Mouse (Mus musculus) bone marrow, adult 2 months (tissue): ENCODE data around the gene D10Jhu81e. TPM values are rescaled to one million over a fixed set of nuclear protein-coding genes. Genes with fewer than 3 reads are reported as not detected.
"Not testable (repeated sequence)": the region's sequence is repeated elsewhere in the genome, so short reads cannot be mapped to it uniquely, and the experiment has no call there.

Source experiments
- H3K27ac ChIP-seq: fragments of 200-500 bp; 2 replicates; pipeline ENCODE4 v1.5.1; 2012; ENCODE audit warnings: low read depth, mild to moderate bottlenecking, control low read depth, inconsistent platforms, low read length; ENCODE audit not compliant: control insufficient read depth, poor library complexity, insufficient read depth
- H3K4me1 ChIP-seq: fragments of 200-500 bp; 2 replicates; pipeline ENCODE4 v1.6.1; 2011; ENCODE audit warnings: low read length; ENCODE audit not compliant: control insufficient read depth, insufficient read depth
- H3K4me3 ChIP-seq: fragments of 200-500 bp; replicated peaks from 2 replicates; pipeline ENCODE3; 2011; ENCODE audit warnings: mild to moderate bottlenecking, low read depth, low read length, control low read depth; ENCODE audit not compliant: control insufficient read depth
- CTCF ChIP-seq: fragments of 200-500 bp; IDR thresholded peaks from 2 replicates; pipeline ENCODE4 v1.5.1; 2011; ENCODE audit warnings: low read length, control low read depth; ENCODE audit not compliant: control insufficient read depth, insufficient read depth
- POLR2A ChIP-seq: fragments of 200-500 bp; IDR thresholded peaks from 2 replicates; pipeline ENCODE4 v1.6.1; 2011; ENCODE audit warnings: low read depth, mild to moderate bottlenecking, control low read depth, low read length, borderline replicate concordance; ENCODE audit not compliant: control insufficient read depth
- WGBS: fragments of 180-500 bp; shearing (Covaris S2); methylation state at CpG from one replicate; pipeline ENCODE4 v1.1.7; 2018; 5-methylcytosine and 5-hydroxymethylcytosine counted together
- polyA plus RNA-seq: library from polyadenylated mRNA; stranded (reverse); fragments of >200 nt; gene quantifications from 2 replicates; pipeline ENCODE4 v1.2.4, GENCODE M21; 2011; ENCODE audit warnings: low replicate concordance; ENCODE audit not compliant: missing spikeins, insufficient read depth, insufficient read length

Gene D10Jhu81e
- polyA plus RNA-seq, 1 experiment, result 31.3 TPM

GRCm38 (mm10) chr10:78129423-78129822 lies 40.2 kb downstream of the D10Jhu81e start:
- 84% methylated on average over 11 of the region's 11 CpGs for WGBS
- Histone ChIP-seq H3K27ac (no peak overlapping the region), H3K4me3 (no peak overlapping the region)

GRCm38 (mm10) chr10:78128647-78129046 lies 40.9 kb downstream of the D10Jhu81e start:
- H3K4me1 ChIP-seq, result peaks cover 1% of the 10 kb centered on the region; the same call in 1 of the 2 replicates
- TF ChIP-seq CTCF (no peak), POLR2A (no peak)
- WGBS, result 68% methylated on average over 2 of the region's 2 CpGs
- no peak overlapping the region for H3K27ac ChIP-seq
- H3K4me3 ChIP-seq, result no peak overlapping the region

More at GRCm38 (mm10) chr10:78129423-78129822, 40.2 kb downstream of the D10Jhu81e start:
- TF ChIP-seq CTCF (no peak), POLR2A (no peak)
- peaks cover 6% of the 10 kb centered on the region; the same call in 1 of the 2 replicates for H3K4me1 ChIP-seq

GRCm38 (mm10) chr10:78127931-78128330 lies 41.7 kb downstream of the D10Jhu81e start:
- peaks cover 1% of the 10 kb centered on the region; the same call in 1 of the 2 replicates for H3K4me1 ChIP-seq
- no peak for TF ChIP-seq CTCF
- TF ChIP-seq POLR2A, result no peak
- H3K4me3 ChIP-seq, result no peak overlapping the region
- 88% methylated on average over 1 of the region's 1 CpGs for WGBS
- no peak overlapping the region for H3K27ac ChIP-seq

GRCm38 (mm10) chr10:78127046-78127870 lies 42.3 kb downstream of the D10Jhu81e start:
- Histone ChIP-seq H3K4me3 (no peak overlapping the region), H3K4me1 (peaks cover 1% of the 10 kb centered on the region; the same call in 1 of the 2 replicates), H3K27ac (no peak overlapping the region)
- 86% methylated on average over 9 of the region's 9 CpGs for WGBS
- TF ChIP-seq CTCF (no peak), POLR2A (no peak)

GRCm38 (mm10) chr10:78126311-78126710 lies 43.3 kb downstream of the D10Jhu81e start:
- TF ChIP-seq POLR2A, result no peak
- no peak for TF ChIP-seq CTCF
- H3K27ac ChIP-seq, result no peak overlapping the region
- H3K4me3 ChIP-seq, result no peak overlapping the region
- 83% methylated on average over 5 of the region's 5 CpGs for WGBS
- H3K4me1 ChIP-seq, result peaks cover 1% of the 10 kb centered on the region; the same call in 1 of the 2 replicates

- 65% methylated on average over 8 of the region's 8 CpGs for WGBS
These were observed 44.5 kb downstream of the D10Jhu81e start for GRCm38 (mm10) chr10:78125061-78125460.

GRCm38 (mm10) chr10:78124137-78124536 lies 45.4 kb downstream of the D10Jhu81e start:
- H3K27ac ChIP-seq, result not testable (repeated sequence)

More at GRCm38 (mm10) chr10:78125061-78125460, 44.5 kb downstream of the D10Jhu81e start:
- H3K4me3 ChIP-seq, H3K27ac ChIP-seq, H3K4me1 ChIP-seq: not testable (repeated sequence)

GRCm38 (mm10) chr10:78119422-78119821 lies 50.2 kb downstream of the D10Jhu81e start:
- TF ChIP-seq POLR2A (no peak), CTCF (no peak)
- 88% methylated on average over 4 of the region's 4 CpGs for WGBS
- H3K4me1 ChIP-seq, result no peaks in the 10 kb centered on the region; the same call in 1 of the 2 replicates

More at GRCm38 (mm10) chr10:78124137-78124536, 45.4 kb downstream of the D10Jhu81e start:
- not testable (repeated sequence) for H3K4me1 ChIP-seq, H3K4me3 ChIP-seq
- WGBS, result 26% methylated on average over 6 of the region's 6 CpGs

GRCm38 (mm10) chr10:78115153-78115552 lies 54.4 kb downstream of the D10Jhu81e start:
- H3K27ac ChIP-seq, result no peak overlapping the region
- WGBS, result 32% methylated on average over 2 of the region's 2 CpGs
- H3K4me3 ChIP-seq, result no peak overlapping the region
- no peak for TF ChIP-seq CTCF
- no peak for TF ChIP-seq POLR2A
- H3K4me1 ChIP-seq, result no peaks in the 10 kb centered on the region; the same call in 1 of the 2 replicates

More at GRCm38 (mm10) chr10:78119422-78119821, 50.2 kb downstream of the D10Jhu81e start:
- Histone ChIP-seq H3K27ac (no peak overlapping the region), H3K4me3 (no peak overlapping the region)
